Mouse (Mus musculus): ENCODE data around the gene Mycbp.

Mycbp gene

DNA sequence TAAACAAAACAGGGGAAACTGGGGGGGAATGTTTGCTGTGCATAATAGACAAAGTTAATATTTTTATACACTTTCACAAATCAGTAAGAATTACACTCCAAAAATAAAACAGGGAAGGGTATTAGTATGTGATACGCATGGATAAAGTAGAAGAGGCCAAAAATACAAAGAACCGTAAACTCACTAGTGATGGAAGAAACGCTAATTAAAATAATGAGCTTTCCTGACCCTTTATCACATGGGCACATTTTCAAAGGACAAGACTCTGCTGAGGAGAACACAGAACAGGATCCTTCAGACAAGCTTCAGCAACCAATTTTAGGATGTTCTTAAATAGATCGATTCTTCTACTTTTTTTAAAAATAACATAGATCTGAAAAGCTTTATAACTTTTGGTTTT lies 42.1 kb downstream of the Mycbp start:
- DNase-seq = no peak

DNA sequence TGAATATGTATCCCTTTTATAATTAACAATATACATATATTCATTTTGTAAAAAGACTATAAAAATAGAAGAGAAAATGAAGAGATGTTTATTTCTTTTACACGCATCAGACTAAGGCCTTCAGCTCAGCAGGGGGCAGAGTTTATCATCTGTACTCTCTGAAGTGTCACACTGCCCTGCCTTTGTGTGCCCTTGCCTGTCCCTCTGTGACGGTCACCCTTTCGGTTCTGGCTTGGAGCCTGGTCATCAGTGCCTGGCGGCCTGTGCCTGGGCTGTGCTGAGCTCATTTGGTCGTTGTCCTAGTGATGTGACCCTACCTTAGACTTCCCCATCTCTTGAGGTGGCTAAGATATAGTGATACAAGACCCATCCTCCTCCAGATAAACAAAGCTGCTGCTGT lies 42.5 kb downstream of the Mycbp start:
- no peak for DNase-seq

DNA sequence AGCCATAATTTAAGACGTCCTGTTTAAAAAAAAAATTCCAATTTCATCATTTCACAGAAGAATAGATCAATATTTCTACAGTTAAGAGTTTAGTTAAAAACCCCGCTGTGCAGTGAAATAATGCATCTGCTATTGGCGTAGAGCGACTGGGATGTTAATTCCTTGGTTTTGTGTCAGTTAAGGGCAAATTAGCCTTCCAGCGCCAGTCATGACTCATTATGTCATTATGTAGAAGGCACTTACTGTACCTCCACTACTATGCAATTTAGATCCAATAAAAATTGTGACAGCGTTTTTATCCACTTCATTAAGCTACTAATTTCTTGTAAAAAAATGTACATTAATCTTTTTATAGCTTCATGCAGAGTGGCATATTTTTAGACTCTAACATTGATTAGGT lies 44.3 kb downstream of the Mycbp start:
- no peak for DNase-seq

DNA sequence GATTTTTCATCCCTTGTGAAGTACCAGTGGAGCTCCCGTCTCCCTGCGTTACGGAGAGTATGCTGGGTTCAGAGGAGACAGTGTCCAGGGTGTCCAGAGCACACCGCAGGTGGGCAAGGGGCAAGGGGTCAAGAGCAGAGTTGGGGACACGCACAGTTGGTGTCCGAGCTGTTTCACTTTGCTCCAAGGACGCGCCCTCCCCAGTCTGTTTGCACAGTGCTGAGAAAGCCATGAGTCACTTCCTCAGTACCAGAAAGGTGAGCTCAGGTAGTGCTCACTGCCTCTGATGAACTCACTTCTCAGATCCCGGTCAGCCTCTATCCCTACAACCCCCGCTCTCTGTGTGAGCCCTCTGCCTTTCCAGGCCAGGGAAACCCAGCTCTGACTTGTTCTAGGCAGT lies 45.0 kb downstream of the Mycbp start:
- no peak for DNase-seq

DNA sequence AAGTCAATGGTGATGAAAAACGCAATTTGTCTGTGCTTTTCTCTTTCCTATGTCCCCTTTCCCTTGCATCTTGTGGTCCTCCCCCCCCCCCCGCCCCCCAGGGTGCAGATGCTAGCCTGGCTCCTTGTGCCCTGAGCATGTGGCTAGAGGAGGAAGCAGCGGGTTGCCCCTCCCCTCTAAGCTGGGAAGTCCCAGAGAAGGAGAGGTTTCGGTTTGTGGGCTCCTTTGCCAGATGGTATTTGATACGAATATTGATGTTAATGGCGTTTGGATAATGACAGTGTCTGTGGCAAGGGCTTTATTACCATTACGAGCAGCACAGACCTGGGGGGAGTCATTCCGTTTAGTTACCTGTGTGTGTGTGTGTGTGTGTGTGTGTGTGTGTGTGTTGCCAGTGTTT lies 47.4 kb downstream of the Mycbp start:
- no peak for DNase-seq

DNA sequence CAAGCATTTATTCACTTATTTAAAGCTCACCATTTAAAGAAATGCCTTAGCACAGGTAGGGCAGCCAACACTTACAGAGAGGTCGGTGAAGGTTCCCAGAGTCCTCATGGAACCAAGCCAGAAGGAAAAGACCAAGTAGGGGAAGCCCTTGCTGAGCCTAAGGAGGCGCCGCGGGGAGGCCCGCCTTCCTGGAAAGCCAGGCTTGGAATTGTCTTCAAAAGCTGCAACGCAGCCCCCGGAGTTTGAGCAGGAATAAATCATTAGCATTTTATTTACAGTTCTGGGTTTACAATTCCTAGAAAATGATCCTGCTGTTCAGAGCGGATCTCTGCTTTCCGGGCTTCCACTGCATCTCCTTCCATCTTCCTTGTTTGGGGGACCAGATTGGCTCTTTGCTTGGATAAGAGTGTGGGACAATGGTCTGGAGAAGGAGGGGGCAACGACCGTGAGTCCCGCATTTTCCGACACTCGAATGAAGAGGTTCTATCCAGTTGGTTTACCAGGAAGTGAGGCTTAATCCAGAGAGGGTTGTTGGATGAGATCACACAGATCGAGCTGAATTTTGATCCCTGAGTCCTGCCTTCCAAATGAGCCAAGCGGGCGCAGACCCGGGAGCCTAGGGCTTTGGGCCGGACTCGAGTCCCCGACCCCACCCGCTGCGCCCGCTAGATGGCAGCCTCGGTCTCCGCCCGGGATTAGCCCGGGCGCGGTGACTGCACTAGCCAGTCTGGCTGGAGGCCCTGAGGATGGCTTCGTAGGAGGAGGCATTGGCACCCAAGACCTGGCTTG lies 52.3 kb downstream of the Mycbp start:
- DNase-seq = peak; percentile 76

DNA sequence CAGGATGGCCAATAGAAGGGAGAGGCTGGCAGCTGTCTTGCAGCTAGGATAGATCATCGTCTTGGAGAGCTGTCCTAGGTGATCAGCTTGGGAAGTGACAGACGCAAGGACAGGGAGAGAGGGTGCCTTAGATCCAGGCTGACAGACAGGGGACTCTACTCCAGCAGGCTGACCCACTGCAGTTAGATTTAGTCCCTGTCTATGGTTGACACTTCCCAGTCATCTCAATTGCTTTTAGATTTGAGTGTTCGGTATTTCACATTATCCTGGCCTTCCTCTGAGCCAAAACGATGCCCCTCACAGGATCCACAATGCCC lies 52.8 kb downstream of the Mycbp start:
- DNase-seq = no peak

DNA sequence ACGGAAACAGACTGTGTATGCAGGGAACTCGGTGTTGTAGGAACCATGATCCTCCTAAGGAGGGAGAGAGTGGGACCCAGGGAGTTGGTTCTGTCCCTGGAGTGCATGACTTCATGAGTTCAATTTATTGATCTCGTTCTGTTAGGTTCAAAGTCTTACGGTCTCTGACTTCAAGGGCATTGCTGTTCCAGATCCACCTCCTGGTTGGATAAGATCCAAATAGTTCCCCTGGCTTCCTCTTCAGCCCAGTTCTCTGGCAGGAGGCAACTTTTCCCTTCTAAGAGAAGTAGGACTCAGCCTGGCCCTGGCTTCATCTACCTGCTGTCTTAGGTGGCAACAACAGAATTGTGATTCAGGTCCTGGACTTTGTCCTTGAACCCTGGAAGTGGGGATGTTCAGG lies 53.3 kb downstream of the Mycbp start:
- no peak for DNase-seq

DNA sequence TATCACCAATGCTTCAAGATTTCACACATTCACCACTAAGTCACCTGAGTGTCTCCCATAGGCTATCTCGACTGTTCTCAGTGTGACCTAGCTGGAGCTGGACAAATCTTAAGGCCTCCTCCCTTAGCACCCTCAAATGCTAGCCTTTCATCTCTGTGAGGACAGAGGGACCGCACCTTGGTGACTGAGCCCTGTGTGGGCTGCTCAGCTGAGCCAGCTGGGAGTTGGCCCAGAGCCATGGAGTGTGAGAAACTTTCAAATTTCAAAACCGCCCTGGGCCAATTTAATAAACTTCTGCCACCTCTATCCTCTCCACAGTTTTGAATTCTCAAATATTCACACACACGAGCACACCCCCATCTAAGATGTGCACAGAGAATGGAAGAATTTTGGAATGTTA lies 56.3 kb downstream of the Mycbp start:
- DNase-seq = no peak
